Mouse (Mus musculus) c-Kit-positive CD71-positive TER-119-positive erythroid progenitor cells, embryonic 14.5 days (primary cell): ENCODE results near the gene Vamp2.

Experiments used
- DNase-seq: peaks from one replicate; pipeline ENCODE4 v3.0.0-alpha.2; 2013; ENCODE audit warnings: low spot score

The Vamp2 gene

GRCm38 (mm10) chr11:69099177-69099914 lies 11.1 kb downstream of the Vamp2 start:
- no peak for DNase-seq

DNA sequence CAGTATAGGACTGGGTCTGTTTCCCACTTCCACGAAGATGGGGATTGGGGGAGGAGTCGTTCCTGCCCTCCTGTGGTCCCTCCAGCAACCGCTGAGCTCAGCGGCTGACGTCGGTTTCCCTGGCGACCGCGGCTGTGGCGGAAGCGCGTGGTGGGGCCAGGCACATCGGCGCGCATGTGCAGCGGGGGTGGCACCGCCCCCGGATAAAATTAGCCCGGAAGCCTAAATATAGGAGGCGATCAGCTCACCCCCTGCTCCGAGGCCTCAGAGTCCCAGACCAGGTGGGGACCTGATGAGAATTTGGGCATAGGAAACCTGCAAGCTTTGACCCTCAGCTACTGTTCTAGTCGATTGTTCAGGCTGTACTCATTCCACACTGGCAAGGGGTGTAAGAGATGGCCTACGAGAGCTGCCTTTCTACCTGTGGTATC lies 11.6 kb downstream of the Vamp2 start:
- DNase-seq = peak; percentile 75

DNA sequence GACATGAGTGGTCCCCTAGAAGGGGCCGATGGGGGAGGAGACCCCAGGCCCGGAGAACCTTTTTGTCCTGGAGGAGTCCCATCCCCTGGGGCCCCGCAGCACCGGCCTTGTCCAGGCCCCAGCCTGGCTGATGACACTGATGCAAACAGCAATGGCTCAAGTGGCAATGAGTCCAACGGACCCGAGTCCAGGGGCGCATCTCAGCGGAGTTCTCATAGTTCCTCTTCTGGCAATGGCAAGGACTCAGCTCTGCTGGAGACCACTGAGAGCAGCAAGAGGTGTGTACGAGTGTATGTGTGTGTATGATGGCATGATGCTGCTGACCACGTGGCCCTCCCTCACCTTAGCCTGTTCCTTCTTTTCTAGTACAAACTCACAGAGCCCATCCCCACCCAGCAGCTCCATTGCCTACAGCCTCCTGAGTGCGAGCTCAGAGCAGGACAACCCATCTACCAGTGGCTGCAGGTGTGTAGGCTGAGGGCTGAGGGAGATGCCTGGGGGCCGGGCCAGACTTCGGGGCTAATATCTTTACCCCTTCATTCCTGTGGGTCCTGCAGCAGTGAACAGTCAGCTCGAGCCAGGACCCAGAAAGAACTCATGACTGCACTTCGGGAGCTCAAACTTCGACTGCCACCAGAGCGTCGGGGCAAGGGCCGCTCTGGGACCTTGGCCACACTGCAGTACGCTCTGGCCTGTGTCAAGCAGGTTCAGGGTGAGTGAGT lies 12.5 kb downstream of the Vamp2 start:
- DNase-seq = no peak

- no peak for DNase-seq
These were observed 13.5 kb downstream of the Vamp2 start for GRCm38 (mm10) chr11:69101604-69102402.

DNA sequence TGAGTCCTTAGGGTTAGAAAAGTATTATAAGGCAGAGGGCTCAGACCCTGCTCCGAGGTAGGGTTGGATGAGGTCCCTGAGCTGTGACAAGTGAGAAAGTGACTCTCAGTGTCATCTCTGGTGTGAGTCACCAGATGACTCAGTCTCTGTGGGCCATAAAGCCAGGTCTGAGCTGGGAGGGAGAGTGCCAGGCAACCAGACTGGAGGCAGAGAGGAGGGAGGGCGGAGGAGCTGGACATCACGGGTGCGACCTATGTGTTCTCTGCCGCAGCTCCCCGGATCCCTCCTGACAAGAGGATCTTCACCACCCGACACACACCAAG lies 14.1 kb downstream of the Vamp2 start:
- DNase-seq = no peak

DNA sequence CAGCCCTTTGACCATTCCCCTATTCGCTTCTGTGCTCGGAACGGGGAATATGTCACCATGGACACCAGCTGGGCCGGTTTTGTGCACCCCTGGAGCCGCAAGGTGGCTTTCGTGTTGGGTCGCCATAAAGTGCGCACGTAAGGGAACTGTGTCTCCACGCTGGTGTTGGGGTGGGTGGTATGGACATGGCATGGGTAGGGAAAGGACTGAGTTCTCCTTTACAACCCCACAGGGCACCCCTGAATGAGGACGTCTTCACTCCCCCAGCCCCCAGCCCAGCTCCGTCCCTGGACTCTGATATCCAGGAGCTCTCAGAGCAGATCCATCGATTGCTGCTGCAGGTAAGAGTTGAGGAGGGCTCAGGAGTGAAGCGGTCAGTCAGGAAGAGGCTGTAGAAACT lies 14.8 kb downstream of the Vamp2 start:
- DNase-seq = no peak

DNA sequence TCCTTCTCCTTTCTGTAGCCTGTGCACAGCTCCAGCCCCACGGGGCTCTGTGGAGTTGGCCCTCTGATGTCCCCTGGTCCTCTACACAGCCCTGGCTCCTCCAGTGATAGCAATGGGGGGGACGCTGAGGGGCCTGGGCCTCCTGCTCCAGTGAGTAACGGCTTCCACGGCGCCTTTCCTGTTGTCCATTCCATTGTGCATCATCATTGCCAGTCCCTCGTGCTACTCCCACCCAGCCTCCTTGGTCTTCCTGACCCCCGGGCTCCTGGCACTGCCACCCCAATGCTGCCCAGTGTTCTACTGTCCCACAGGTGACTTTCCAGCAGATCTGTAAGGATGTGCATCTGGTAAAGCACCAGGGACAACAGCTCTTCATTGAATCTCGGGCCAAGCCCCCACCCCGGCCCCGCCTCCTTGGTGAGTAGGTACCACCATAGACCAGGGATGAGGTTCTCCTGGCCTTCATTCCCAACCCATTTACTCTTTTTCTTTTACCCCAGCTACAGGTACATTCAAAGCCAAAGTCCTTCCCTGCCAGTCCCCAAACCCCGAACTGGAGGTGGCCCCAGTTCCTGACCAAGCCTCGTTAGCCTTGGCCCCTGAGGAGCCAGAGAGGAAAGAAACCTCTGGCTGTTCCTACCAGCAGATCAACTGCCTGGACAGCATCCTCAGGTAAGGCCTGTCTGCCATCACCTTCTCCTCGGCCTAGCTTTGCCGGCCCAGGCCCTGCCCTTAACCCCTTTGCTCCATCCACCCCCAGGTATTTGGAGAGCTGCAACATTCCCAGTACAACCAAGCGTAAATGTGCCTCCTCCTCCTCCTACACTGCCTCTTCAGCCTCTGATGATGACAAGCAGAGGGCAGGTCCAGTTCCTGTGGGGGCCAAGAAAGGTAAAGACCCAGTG lies 15.5 kb downstream of the Vamp2 start:
- no peak for DNase-seq

- no peak for DNase-seq
These were observed 16.2 kb downstream of the Vamp2 start for GRCm38 (mm10) chr11:69104487-69104886.

DNA sequence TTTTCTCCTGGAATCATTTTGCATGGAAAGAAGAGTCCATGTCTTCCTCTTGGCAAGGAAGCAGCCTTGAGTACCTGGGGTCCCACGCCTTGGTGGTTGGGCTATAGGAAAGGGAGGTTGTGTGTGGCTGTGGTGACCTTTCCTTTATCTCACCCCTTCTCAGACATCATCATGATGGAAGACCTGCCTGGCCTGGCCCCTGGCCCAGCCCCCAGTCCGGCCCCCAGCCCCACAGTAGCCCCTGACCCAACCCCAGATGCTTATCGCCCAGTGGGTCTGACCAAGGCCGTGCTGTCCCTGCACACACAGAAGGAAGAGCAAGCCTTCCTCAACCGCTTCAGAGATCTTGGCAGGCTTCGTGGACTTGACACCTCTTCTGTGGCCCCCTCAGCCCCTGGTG lies 16.9 kb downstream of the Vamp2 start:
- no peak for DNase-seq

GRCm38 (mm10) chr11:69105796-69106195 lies 17.5 kb downstream of the Vamp2 start:
- no peak for DNase-seq

DNA sequence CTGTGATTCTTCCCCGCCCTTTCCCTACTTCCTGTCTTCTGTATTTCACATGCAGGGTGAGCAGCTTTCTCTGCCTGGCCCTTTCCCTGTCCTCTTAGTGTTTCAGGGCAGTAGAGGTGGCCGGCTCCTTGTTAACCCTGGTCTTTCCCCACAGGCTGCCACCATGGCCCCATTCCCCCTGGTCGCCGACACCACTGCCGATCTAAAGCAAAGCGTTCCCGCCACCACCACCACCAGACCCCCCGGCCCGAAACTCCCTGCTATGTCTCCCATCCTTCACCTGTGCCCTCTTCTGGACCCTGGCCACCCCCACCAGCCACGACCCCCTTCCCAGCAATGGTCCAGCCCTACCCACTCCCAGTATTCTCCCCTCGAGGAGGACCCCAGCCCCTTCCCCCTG lies 18.0 kb downstream of the Vamp2 start:
- no peak for DNase-seq

DNA sequence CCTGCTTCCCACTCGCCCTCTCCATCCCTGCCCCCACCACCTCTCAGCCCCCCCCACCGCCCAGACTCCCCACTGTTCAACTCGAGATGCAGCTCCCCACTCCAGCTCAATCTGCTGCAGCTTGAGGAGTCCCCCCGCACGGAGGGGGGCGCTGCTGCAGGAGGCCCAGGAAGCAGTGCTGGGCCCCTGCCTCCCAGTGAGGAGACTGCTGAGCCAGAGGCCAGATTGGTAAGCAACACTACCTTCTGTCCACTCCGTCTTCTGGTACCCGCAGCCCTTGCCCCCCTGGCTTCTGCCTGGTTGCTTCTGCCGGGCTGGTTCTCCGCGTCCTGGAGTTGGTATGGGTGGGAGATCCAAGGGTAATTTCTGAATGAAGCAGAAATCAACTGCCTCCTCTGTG lies 18.6 kb downstream of the Vamp2 start:
- DNase-seq = no peak

- no peak for DNase-seq
These were observed 19.4 kb downstream of the Vamp2 start for GRCm38 (mm10) chr11:69107676-69108075.

DNA sequence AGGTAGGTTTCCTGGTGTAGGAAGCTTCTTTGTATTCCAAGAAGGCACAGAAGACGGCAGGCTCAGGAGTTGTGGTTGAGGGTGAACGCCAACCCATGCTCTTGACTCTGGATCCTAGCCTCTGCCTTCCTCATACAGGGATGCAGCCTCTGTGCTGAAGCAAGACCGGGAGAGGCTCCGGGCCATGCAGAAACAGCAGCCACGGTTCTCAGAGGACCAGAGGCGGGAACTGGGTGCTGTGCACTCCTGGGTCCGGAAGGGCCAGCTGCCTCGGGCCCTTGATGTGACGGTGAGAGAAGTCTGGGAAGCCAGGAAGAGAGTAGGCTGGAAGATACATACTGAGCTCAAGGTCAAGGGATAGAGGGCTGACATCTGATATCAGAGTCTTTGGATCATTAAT lies 19.9 kb downstream of the Vamp2 start:
- DNase-seq = no peak

DNA sequence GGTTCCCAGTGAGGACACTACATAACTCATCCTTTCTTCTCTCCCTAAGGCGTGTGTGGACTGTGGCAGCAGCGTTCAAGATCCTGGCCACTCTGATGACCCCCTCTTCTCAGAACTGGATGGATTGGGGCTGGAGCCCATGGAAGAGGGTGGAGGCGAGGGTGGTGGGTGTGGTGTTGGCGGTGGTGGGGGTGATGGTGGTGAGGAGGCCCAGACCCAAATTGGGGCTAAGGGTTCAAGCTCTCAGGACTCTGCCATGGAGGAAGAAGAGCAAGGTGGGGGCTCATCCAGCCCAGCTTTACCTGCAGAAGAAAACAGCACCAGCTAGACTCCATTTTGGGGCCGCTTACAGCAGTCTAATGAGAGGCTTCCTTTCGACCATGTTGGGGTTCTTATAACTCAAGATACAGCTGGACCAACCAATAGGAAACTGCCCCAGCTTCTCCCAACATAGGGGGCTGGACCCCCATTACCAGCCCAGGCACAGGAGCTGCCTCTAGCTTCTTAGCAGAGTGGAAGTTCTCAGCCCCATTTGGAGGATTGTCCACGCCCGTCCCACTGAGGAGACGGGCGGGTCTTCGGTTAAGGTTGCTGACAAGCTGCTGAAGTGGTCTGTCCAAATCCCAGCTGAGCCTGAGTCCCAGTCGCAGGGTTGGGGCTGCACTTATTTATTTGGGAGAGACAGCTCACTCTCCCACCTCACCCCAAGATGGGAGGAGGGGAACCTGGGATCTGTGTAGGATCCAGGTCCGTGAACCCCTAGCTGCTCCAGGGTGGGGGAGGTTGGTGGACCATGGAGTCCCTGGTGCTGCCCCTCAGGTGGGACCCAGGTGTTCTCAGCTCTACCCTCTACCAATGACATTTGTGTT lies 21.0 kb downstream of the Vamp2 start:
- DNase-seq = no peak

- peak; percentile 88 for DNase-seq
These were observed 22.2 kb downstream of the Vamp2 start for GRCm38 (mm10) chr11:69110319-69111046.

- DNase-seq = no peak
These were observed 22.9 kb downstream of the Vamp2 start for GRCm38 (mm10) chr11:69111051-69111810.

GRCm38 (mm10) chr11:69111865-69112264 lies 23.6 kb downstream of the Vamp2 start:
- no peak for DNase-seq

DNA sequence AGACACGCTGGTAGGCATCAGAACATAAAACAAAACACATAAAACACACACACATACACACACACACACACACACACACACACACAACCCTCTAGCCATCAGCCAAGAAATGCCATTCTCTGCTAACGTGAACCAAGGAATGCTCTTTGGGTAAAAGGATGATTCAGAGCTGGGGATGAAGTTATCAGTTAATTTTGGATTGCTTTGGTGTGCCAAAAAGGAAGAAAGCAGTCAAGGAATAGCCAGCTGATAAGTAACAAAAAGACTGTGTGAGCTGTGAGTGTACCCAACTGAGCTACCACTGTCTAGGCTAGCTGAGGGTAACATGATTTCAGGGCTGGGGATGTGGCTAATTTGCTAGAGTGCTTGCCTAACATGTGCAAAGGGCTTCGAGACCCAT lies 25.7 kb downstream of the Vamp2 start:
- no peak for DNase-seq

DNA sequence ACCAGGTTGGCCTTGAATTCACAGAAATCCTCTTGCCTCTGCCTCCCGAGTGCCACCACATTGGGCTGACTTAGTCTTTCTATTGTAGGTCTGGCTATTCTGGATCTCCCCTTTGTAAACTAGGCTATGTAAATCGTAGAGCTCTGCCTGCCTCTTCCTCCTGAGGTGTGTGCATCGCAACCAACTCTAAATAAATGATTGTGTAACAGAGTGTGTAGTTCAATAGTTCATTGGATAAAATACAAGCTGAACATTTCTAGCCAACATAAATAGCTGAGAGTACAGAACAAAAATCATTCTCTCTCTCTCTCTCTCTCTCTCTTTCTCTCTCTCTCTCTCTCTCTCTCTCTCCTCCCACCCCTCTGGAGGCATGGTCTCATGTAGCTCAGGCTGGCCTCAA lies 26.3 kb downstream of the Vamp2 start:
- no peak for DNase-seq
